Mouse (Mus musculus) spleen, adult 2 months (tissue): Measurements from ENCODE around the gene Cdca8.

ENCODE experiments used
- CTCF ChIP-seq: fragments of 200-500 bp; IDR thresholded peaks from 2 replicates; pipeline ENCODE4 v1.5.1; 2011; ENCODE audit warnings: mild to moderate bottlenecking, inconsistent platforms; ENCODE audit not compliant: insufficient read depth, insufficient read length, insufficient replicate concordance; ENCODE audit errors: extremely low read depth
- POLR2A ChIP-seq: fragments of 200-500 bp; IDR thresholded peaks from 2 replicates; pipeline ENCODE4 v1.6.1; 2011; ENCODE audit warnings: low read depth, low read length, inconsistent platforms

DNA sequence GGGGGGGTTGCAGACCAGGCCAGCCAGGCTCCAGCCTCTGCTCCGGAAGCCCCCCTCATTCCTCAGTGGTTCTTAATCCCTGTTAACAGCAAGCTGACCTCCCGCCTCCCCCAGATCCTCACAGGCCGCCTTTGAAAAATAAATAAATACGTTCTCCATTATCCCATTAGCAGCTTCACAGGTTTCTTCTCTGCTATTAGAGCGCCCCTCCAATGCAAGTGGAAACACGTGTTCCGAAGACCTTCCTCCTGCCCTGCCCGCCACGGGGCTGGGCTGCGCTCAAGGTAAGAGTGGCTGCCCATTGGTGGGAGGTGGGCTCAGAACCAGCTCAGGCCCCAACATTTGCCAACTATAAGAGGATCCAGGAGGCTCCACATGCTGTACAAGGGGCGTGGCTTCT, 23.5 kb upstream of the Cdca8 start:
- TF ChIP-seq POLR2A: no peak
- TF ChIP-seq CTCF: no peak
